Mouse (Mus musculus) ES-E14 (cell line): ENCODE data around the gene Nrg3. TPM values are rescaled to one million over a fixed set of nuclear protein-coding genes. Genes with fewer than 3 reads are reported as not detected.

Source experiments
- DNase-seq: peaks from one replicate; pipeline ENCODE4 v3.0.0-alpha.2; 2013; ENCODE audit warnings: low read depth, low spot score
- H3K27ac ChIP-seq: 2 replicates; pipeline ENCODE4 v1.5.1; 2012; ENCODE audit warnings: low read depth, mild to moderate bottlenecking, low read length, moderate library complexity, mixed read lengths; ENCODE audit not compliant: poor library complexity, insufficient read depth, severe bottlenecking
- H3K36me3 ChIP-seq: 2 replicates; pipeline ENCODE4 v1.6.1; 2012; ENCODE audit warnings: mild to moderate bottlenecking, low read length, moderate library complexity, mixed read lengths; ENCODE audit not compliant: control insufficient read depth, poor library complexity, insufficient read depth, severe bottlenecking
- H3K4me1 ChIP-seq, 2 experiments: fragments of 150-350 bp in 1 of 2; sonication (generic) in 1 of 2; 2 replicates each; pipeline ENCODE4 v1.6.1; 2012; ENCODE audit warnings: low read length in 2 of 2, mild to moderate bottlenecking in 1 of 2, mixed read lengths in 1 of 2; ENCODE audit not compliant: control insufficient read depth in 2 of 2, insufficient read depth in 2 of 2, poor library complexity in 1 of 2
- H3K4me3 ChIP-seq, 2 experiments: fragments of 150-350 bp in 1 of 2; sonication (generic) in 1 of 2; 2 replicates each; pipeline ENCODE4 v1.5.1; 2012; ENCODE audit warnings: low read length in 2 of 2, low read depth in 1 of 2, mild to moderate bottlenecking in 1 of 2, mixed read lengths in 1 of 2; ENCODE audit not compliant: insufficient read depth in 1 of 2, poor library complexity in 1 of 2, severe bottlenecking in 1 of 2
- H3K9ac ChIP-seq: 2 replicates; pipeline ENCODE4 v1.6.1; 2012; ENCODE audit warnings: low read depth, mild to moderate bottlenecking, low read length, mixed read lengths; ENCODE audit not compliant: poor library complexity, insufficient read depth, severe bottlenecking
- H3K9me3 ChIP-seq: fragments of 150-350 bp; sonication (generic); 2 replicates; pipeline ENCODE4 v1.6.1; 2012; ENCODE audit warnings: low read depth, mild to moderate bottlenecking, low read length; ENCODE audit not compliant: control insufficient read depth, insufficient read depth
- CHD2 ChIP-seq: IDR thresholded peaks from 2 replicates; pipeline ENCODE4 v1.6.1; 2014; ENCODE audit warnings: mild to moderate bottlenecking, low read depth, low read length, inconsistent platforms
- HCFC1 ChIP-seq: IDR thresholded peaks from 2 replicates; pipeline ENCODE4 v1.6.1; 2012; ENCODE audit warnings: low read length, inconsistent platforms, borderline replicate concordance; ENCODE audit not compliant: insufficient read depth
- MAFK ChIP-seq: IDR thresholded peaks from 2 replicates; pipeline ENCODE4 v1.6.1; 2014; ENCODE audit warnings: mild to moderate bottlenecking, low read depth, low read length, inconsistent platforms; ENCODE audit not compliant: insufficient read depth
- ZC3H11A ChIP-seq: IDR thresholded peaks from 2 replicates; pipeline ENCODE4 v1.6.1; 2012; ENCODE audit warnings: low read depth, mild to moderate bottlenecking, inconsistent platforms, low read length, borderline replicate concordance
- ZNF384 ChIP-seq: IDR thresholded peaks from 2 replicates; pipeline ENCODE4 v1.6.1; 2012; ENCODE audit warnings: low read depth, low read length, inconsistent platforms
- in situ Hi-C, 2 experiments: fragments of 600-800 bp; cut with MboI; formaldehyde crosslinking; loops; one replicate each; pipeline ENCODE4 v1.15.1; 2025; ENCODE audit warnings: low sequenced_read_pairs in 2 of 2, inconsistent platforms in 1 of 2; ENCODE audit not compliant: unreplicated experiment in 2 of 2
- total RNA-seq: library from RNA; depleted of rRNA; stranded (reverse); fragments of 300-350 nt; gene quantifications from 2 replicates; pipeline ENCODE4 v1.2.3, GENCODE M21; 2012

Nrg3 gene
- total RNA-seq, 1 experiment, result not detected

DNA sequence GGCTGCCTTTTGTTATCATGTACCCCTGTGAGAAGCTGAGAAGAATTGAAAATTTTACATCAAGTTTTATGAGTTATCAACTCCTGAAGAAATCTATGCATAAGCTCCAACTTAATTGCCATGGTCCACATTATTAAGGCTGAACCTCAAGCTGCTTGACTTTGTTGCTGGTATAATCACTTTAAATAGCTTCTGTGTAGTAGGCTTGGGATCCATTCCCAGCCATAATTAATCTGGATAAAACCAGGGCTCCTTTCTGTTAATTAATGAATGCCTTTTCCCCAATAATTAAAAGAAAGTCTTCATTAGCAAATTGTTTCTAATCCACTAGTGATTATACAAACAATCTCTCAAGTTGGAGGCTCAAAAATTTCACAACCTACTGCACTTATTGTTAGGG is 742.4 kb downstream of the Nrg3 start:
- TF ChIP-seq CHD2, result no peak
- no peak for TF ChIP-seq MAFK
- Histone ChIP-seq H3K4me1 (no peaks in the 10 kb centered on the region), H3K9ac (no peak overlapping the region), H3K9me3 (no peaks in the 10 kb centered on the region), H3K36me3 (no peaks in the 10 kb centered on the region), H3K27ac (no peak overlapping the region), H3K4me3 (no peak overlapping the region)
- in situ Hi-C loops, result no loop called here
- no peak for DNase-seq

DNA sequence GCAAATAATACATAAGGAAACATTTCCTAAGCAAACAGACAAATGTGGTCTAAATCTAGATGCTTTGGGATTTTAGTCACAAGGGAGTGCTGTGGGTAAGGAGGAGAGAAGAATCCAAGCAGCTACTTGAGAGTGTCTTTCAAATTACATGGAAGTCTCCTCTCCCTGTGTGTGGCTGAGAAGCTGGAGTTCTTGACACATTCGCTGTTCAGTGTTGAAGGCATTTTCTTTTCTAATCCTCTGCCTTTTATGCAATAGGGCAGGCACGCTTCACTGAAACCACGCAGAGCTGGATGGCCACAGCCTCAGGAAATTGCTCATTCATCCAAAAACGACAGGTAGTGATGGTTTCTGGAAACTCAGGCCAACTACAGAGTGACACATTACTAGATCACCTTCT is 769.0 kb downstream of the Nrg3 start:
- no peak overlapping the region for H3K27ac ChIP-seq
- in situ Hi-C loops, result no loop called here
- TF ChIP-seq ZNF384 (no peak), MAFK (no peak), ZC3H11A (no peak), HCFC1 (no peak), CHD2 (no peak)
- H3K4me3 ChIP-seq, result no peak overlapping the region
- H3K9me3 ChIP-seq, result no peaks in the 10 kb centered on the region
- no peaks in the 10 kb centered on the region for H3K4me1 ChIP-seq
- no peaks in the 10 kb centered on the region for H3K36me3 ChIP-seq
- no peak for DNase-seq
- H3K9ac ChIP-seq, result no peak overlapping the region

DNA sequence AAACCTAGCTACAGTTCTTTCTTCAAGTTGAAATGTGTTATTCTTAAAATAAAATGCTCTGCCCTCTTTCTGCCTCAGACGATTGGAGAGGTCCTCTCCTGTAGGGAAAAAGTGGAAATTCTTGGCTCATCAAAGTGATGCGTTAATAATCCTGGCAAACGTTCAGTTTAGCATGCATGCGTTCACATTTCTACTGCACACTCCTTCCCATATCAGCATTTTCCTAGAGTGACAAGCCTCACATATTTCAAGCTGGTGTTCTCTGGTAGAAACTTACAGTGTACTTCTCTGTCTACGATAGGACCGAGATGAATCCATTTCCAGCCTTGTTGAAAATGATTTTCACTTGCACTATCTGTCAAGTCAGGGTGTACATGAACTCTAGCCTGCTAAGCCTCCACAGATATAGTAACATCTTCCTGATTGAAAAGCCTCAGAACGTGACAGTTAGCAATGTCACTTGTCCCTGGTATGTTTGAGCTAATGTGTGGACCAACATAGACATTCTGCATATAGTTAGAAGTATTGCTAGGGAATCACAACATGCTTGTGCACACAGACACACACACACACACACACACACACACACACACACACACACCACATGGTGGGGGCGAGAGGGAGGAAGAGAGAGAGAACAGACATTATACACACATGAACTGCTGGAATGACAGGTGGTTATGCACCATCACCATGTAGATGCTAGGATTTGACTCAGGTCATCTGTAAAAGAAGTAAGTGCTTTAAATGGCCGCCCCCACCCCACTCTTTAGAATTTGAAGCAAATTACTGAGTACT is 770.1 kb downstream of the Nrg3 start:
- Histone ChIP-seq H3K27ac (no peak overlapping the region), H3K4me3 (no peak overlapping the region), H3K9me3 (no peaks in the 10 kb centered on the region), H3K4me1 (no peaks in the 10 kb centered on the region), H3K36me3 (no peaks in the 10 kb centered on the region), H3K9ac (no peak overlapping the region)
- DNase-seq, result no peak
- TF ChIP-seq MAFK, result no peak
- no peak for TF ChIP-seq HCFC1
- no peak for TF ChIP-seq CHD2
- TF ChIP-seq ZC3H11A, result no peak
- in situ Hi-C loops, result no loop called here

DNA sequence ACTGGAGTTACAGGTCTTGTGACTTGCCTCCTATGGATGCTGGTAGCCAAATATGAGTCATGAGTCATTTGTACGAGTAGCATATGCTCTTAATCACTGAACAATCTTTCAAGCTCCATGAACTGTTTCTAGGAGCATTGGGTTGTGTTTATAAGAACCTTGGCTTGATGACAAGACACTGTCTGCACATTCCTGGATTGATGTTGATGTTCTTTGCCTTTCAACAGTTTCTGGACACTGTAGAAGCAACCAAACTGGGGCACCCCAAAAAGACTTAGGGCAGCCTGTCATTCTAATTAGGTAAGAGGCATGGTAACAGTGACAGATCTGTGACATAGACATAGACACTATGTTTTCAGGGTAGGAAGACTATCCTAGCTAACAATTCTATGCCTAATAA is 771.5 kb downstream of the Nrg3 start:
- Histone ChIP-seq H3K9ac (no peak overlapping the region), H3K27ac (no peak overlapping the region), H3K4me3 (no peak overlapping the region), H3K9me3 (no peaks in the 10 kb centered on the region), H3K36me3 (no peaks in the 10 kb centered on the region), H3K4me1 (no peaks in the 10 kb centered on the region)
- no peak for TF ChIP-seq CHD2
- TF ChIP-seq ZC3H11A, result no peak
- no peak for TF ChIP-seq ZNF384
- TF ChIP-seq MAFK, result no peak
- TF ChIP-seq HCFC1, result no peak
- DNase-seq, result no peak
- in situ Hi-C loops, result no loop called here

DNA sequence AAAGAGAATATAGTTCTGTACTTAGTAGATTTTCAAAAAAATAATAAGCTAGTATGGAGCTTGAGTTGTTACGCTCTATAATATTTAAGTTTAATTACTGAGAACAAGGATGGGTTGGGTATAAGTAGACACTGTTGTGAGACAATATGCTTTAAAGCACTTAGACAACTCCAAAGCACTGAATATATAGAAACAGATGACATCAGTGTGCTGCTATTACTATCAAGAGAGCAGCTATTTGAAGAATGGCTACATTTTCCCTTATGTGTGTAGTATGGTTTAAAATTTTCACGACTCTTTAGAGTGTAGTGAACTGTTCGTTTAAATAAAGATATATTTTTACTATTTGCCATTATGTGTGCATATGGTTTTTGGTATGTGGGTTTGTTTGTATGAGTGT is 771.9 kb downstream of the Nrg3 start:
- in situ Hi-C loops, result no loop called here
- H3K9ac ChIP-seq, result no peak overlapping the region
- TF ChIP-seq MAFK (no peak), ZC3H11A (no peak), HCFC1 (no peak), ZNF384 (no peak), CHD2 (no peak)

More for the DNA sequence above, 771.9 kb downstream of the Nrg3 start:
- Histone ChIP-seq H3K27ac (no peak overlapping the region), H3K36me3 (no peaks in the 10 kb centered on the region), H3K4me3 (no peak overlapping the region), H3K9me3 (no peaks in the 10 kb centered on the region), H3K4me1 (no peaks in the 10 kb centered on the region)
- no peak for DNase-seq
